Mouse (Mus musculus) ES-E14 (cell line): Measurements from ENCODE around the gene Klk1b3.
"Not testable (repeated sequence)": the region's sequence is repeated elsewhere in the genome, so short reads cannot be mapped to it uniquely, and the experiment has no call there.

Experiments used
- CHD2 ChIP-seq: IDR thresholded peaks from 2 replicates; pipeline ENCODE4 v1.6.1; 2014; ENCODE audit warnings: mild to moderate bottlenecking, low read depth, low read length, inconsistent platforms
- MAFK ChIP-seq: IDR thresholded peaks from 2 replicates; pipeline ENCODE4 v1.6.1; 2014; ENCODE audit warnings: mild to moderate bottlenecking, low read depth, low read length, inconsistent platforms; ENCODE audit not compliant: insufficient read depth
- ZC3H11A ChIP-seq: IDR thresholded peaks from 2 replicates; pipeline ENCODE4 v1.6.1; 2012; ENCODE audit warnings: low read depth, mild to moderate bottlenecking, inconsistent platforms, low read length, borderline replicate concordance
- ZNF384 ChIP-seq: IDR thresholded peaks from 2 replicates; pipeline ENCODE4 v1.6.1; 2012; ENCODE audit warnings: low read depth, low read length, inconsistent platforms

DNA sequence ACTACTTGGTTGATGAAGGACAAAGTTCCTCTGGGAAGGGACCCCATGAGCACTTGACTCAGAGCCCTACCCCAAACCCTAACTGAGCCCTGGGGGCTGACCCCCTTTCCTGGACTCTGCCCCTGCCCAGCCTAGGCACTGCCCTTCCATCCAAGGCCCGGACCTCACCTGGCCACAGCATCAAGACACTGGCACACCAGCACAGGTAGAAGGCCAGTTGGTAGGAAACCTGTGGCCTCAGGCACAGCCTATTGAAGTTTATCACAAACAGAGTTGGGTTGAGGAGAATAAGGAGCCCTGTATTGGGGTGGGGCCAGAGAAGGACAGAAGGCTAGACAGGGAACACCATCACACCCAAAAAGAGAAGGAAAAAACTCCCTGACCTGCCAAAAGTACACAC lies 4.5 kb upstream of the Klk1b3 start:
- TF ChIP-seq ZC3H11A, MAFK, CHD2, ZNF384: not testable (repeated sequence)
